Mouse (Mus musculus) limb, embryonic 12.5 days (tissue): ENCODE results near the gene Slc30a6. TPM values are rescaled to one million over a fixed set of nuclear protein-coding genes. Genes with fewer than 3 reads are reported as not detected.
A peak's percentile ranks its signal among the peaks of the same experiment; 100 is the strongest.

Experiments
- ATAC-seq: fragments of 200-750 bp; cut with Nextera tagmentation; 2 replicates; pipeline ENCODE4 v1.8.0; 2017; ENCODE audit warnings: low read depth, moderate TSS enrichment; ENCODE audit not compliant: insufficient number of reproducible peaks, insufficient read depth, low FRiP score, low TSS enrichment
- H3K27ac ChIP-seq: fragments of 300-500 bp; sonication (generic); 2 replicates; pipeline ENCODE4 v1.5.1; 2016; ENCODE audit warnings: mild to moderate bottlenecking, moderate library complexity
- H3K27me3 ChIP-seq: fragments of 300-500 bp; sonication (generic); 2 replicates; pipeline ENCODE4 v1.6.1; 2016; ENCODE audit warnings: mild to moderate bottlenecking, moderate library complexity
- H3K36me3 ChIP-seq: fragments of 300-500 bp; sonication (generic); 2 replicates; pipeline ENCODE4 v1.6.1; 2016; ENCODE audit warnings: mild to moderate bottlenecking, moderate library complexity
- H3K4me1 ChIP-seq: fragments of 300-500 bp; sonication (generic); replicated peaks from 2 replicates; pipeline ENCODE4 v1.6.1; 2016
- H3K4me2 ChIP-seq: fragments of 300-500 bp; sonication (generic); 2 replicates; pipeline ENCODE4 v1.6.1; 2016; ENCODE audit warnings: mild to moderate bottlenecking, moderate library complexity
- H3K4me3 ChIP-seq: fragments of 300-500 bp; sonication (generic); replicated peaks from 2 replicates; pipeline ENCODE4 v1.5.1; 2016; ENCODE audit warnings: mild to moderate bottlenecking
- H3K9ac ChIP-seq: fragments of 300-500 bp; sonication (generic); replicated peaks from 2 replicates; pipeline ENCODE4 v1.6.1; 2016; ENCODE audit warnings: mild to moderate bottlenecking, moderate library complexity
- H3K9me3 ChIP-seq: fragments of 300-500 bp; sonication (generic); 2 replicates; pipeline ENCODE4 v1.6.1; 2016; ENCODE audit warnings: mild to moderate bottlenecking, moderate library complexity
- WGBS: fragments of 180-500 bp; shearing (Covaris S2); methylation state at CpG from one replicate; pipeline ENCODE4 v1.1.7; 2016; 5-methylcytosine and 5-hydroxymethylcytosine counted together
- polyA plus RNA-seq: library from polyadenylated mRNA; unstranded; fragments of >200 nt; fragmentation: Nextera tagmentation; extraction: Ambion mirVana; gene quantifications from 2 replicates; pipeline ENCODE4 v1.2.1, GENCODE M21; 2016

Slc30a6 gene
- 41.0 and 41.5 TPM in 2 replicates for polyA plus RNA-seq

GRCm38 (mm10) chr17:74395383-74396065 lies at the start of gene Slc30a6:
Gene Slc30a6, plus strand, starts transcription at chr17:74395608.
- Histone ChIP-seq H3K9me3 (no peaks in the 10 kb centered on the region), H3K4me1 (peaks cover 9% of the 10 kb centered on the region; the same call in 1 of the 2 replicates), H3K27me3 (no peaks in the 10 kb centered on the region), H3K4me3 (peak within 1 kb of the TSS; percentile 92), H3K27ac (peak within 1 kb of the TSS; percentile 91), H3K36me3 (peaks cover 4% of the 10 kb centered on the region; the same call in 1 of the 2 replicates), H3K9ac (peak within 1 kb of the TSS; percentile 88), H3K4me2 (peak within 1 kb of the TSS; percentile 62)
- ATAC-seq = peak; percentile 99
- under 1% methylated on average over 41 of the region's 41 CpGs for WGBS

- Histone ChIP-seq H3K9me3 (no peaks in the 10 kb centered on the region), H3K27me3 (no peaks in the 10 kb centered on the region), H3K4me2 (no peak overlapping the region), H3K36me3 (peaks cover 81% of the 10 kb centered on the region), H3K4me1 (no peaks in the 10 kb centered on the region), H3K9ac (no peak overlapping the region), H3K4me3 (no peak overlapping the region), H3K27ac (no peak overlapping the region)
- ATAC-seq = no peak
- 93% methylated on average over 1 of the region's 1 CpGs for WGBS
These were observed 31.8 kb upstream of the Slc30a6 start for GRCm38 (mm10) chr17:74363592-74363991.

- H3K4me2 ChIP-seq = no peak overlapping the region
- H3K9me3 ChIP-seq = no peaks in the 10 kb centered on the region
- H3K27me3 ChIP-seq = no peaks in the 10 kb centered on the region
- no peak overlapping the region for H3K27ac ChIP-seq
- H3K4me3 ChIP-seq = no peak overlapping the region
- H3K4me1 ChIP-seq = no peaks in the 10 kb centered on the region
- H3K9ac ChIP-seq = no peak overlapping the region
- 88% methylated on average over 1 of the region's 1 CpGs for WGBS
- ATAC-seq = no peak
- peaks cover 83% of the 10 kb centered on the region for H3K36me3 ChIP-seq
These were observed 18.5 kb upstream of the Slc30a6 start for GRCm38 (mm10) chr17:74376916-74377315.

- H3K36me3 ChIP-seq = peaks cover 75% of the 10 kb centered on the region
- no peaks in the 10 kb centered on the region for H3K4me1 ChIP-seq
- no peaks in the 10 kb centered on the region for H3K9me3 ChIP-seq
- H3K4me2 ChIP-seq = no peak overlapping the region
- ATAC-seq = no peak
- no peaks in the 10 kb centered on the region for H3K27me3 ChIP-seq
- no peak overlapping the region for H3K27ac ChIP-seq
- no peak overlapping the region for H3K4me3 ChIP-seq
- no peak overlapping the region for H3K9ac ChIP-seq
These were observed 8.8 kb upstream of the Slc30a6 start for GRCm38 (mm10) chr17:74386657-74387056.

DNA sequence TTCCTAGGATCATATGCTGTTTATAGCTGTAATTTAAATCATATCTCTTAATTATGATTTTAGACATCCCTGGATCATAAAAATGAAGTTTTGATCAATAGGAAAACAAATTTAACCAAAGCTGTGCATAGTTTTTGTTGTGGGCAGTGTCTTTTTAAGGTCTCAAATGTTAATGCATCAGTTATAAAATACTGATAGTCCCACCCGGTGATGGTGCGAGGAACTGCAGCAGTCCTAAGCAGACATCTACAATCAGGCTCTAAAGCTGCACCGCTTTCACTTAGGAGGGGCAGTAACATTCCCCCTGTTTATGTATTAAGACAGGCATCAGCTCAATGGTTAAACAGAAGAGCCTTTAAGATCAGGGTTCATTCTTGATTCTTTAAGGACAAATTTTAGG lies 5.6 kb upstream of the Slc30a6 start:
- Histone ChIP-seq H3K4me1 (no peaks in the 10 kb centered on the region), H3K9ac (no peak overlapping the region), H3K4me3 (no peak overlapping the region), H3K4me2 (no peak overlapping the region), H3K27me3 (no peaks in the 10 kb centered on the region), H3K27ac (no peak overlapping the region), H3K9me3 (no peaks in the 10 kb centered on the region), H3K36me3 (peaks cover 43% of the 10 kb centered on the region)
- 88% methylated on average over 3 of the region's 3 CpGs for WGBS
- no peak for ATAC-seq

DNA sequence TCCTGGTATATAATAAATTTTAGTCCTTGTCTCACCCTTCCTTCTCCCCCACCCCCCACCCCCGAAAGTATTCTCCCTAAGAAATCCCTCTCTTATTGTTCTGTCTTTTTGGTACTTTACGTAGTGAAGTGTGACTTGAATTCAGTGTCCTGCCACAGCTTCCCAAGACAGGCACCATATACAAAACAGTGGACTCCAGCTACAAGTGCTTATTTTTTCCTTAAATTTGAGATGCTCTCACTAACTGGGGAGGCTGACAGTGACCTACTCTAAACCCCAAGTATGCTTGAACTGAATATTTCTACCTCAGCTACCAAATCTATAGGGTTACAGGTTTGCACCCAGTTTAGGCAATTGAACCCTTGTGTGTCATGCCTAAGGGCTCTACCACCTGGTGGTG lies 1.0 kb upstream of the Slc30a6 start:
- 83% methylated on average over 2 of the region's 2 CpGs for WGBS
- H3K4me3 ChIP-seq = peak overlapping the region; percentile 92; the same call in 1 of the 2 replicates
- ATAC-seq = no peak
- H3K27ac ChIP-seq = no peak overlapping the region
- no peak overlapping the region for H3K4me2 ChIP-seq
- H3K4me1 ChIP-seq = peaks cover 9% of the 10 kb centered on the region; the same call in 1 of the 2 replicates
- H3K36me3 ChIP-seq = peaks cover 6% of the 10 kb centered on the region; the same call in 1 of the 2 replicates
- no peaks in the 10 kb centered on the region for H3K27me3 ChIP-seq
- no peak overlapping the region for H3K9ac ChIP-seq
- no peaks in the 10 kb centered on the region for H3K9me3 ChIP-seq

- peak; percentile 26; the same call in 1 of the 2 replicates for ATAC-seq
- peak overlapping the region; percentile 92 for H3K4me3 ChIP-seq
- peak overlapping the region; percentile 88; the same call in 1 of the 2 replicates for H3K9ac ChIP-seq
- H3K4me2 ChIP-seq = peak overlapping the region; percentile 62
- peaks cover 9% of the 10 kb centered on the region; the same call in 1 of the 2 replicates for H3K4me1 ChIP-seq
- 0 out of 2 replicates have a peak overlapping the region, but pooled peaks have one; percentile 31 for H3K27ac ChIP-seq
- no peaks in the 10 kb centered on the region for H3K9me3 ChIP-seq
- WGBS = 29% methylated on average over 16 of the region's 16 CpGs
- H3K27me3 ChIP-seq = no peaks in the 10 kb centered on the region
- peaks cover 5% of the 10 kb centered on the region; the same call in 1 of the 2 replicates for H3K36me3 ChIP-seq
These were observed 553 bp upstream of the Slc30a6 start for GRCm38 (mm10) chr17:74394855-74395254.

DNA sequence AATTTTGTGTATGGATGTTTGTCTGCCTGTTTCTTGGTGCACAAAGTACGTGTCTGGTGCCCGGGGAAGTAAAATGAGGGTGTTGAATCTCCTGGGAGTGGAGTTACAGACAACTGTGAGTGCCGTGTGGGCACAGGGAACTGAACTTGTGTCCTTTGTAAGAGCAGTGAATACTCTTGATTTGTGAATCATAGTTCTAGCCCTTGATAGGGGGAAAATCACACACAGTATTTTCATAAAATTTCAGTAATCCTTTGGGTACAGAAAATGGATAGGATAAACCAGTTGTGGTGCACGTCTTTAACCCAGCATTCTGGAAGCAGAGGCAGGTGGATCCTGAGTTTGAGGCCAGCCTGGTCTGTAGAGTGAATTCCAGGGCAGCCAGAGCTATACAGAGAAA lies 1.4 kb downstream of the Slc30a6 start:
- ATAC-seq = no peak
- H3K9ac ChIP-seq = no peak overlapping the region

DNA sequence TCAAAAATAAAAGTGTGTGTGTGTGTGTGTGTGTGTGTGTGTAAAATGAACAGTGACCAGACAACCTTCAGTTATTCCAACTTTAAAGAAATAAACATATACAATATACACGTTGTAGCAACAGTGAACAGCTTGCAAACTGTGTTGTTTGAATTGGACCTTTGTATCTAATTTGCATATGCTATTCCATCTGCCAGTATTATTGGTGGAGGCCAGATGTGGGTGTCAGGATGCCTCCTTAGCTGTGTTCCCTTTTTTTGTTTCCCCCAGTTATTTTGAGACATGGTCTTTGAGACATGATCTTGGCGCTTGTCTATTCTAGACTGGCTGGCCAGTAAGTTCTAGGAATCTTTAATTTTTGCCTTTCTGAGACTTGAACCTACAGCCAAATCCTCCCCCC lies 1.8 kb downstream of the Slc30a6 start:
- Histone ChIP-seq H3K9ac (no peak overlapping the region), H3K36me3 (peaks cover 6% of the 10 kb centered on the region), H3K4me3 (no peak overlapping the region), H3K4me2 (no peak overlapping the region), H3K4me1 (peaks cover 9% of the 10 kb centered on the region; the same call in 1 of the 2 replicates), H3K27me3 (no peaks in the 10 kb centered on the region), H3K9me3 (no peaks in the 10 kb centered on the region), H3K27ac (no peak overlapping the region)
- 84% methylated on average over 2 of the region's 2 CpGs for WGBS
- ATAC-seq = no peak

More for the DNA sequence above, 1.4 kb downstream of the Slc30a6 start:
- Histone ChIP-seq H3K27me3 (no peaks in the 10 kb centered on the region), H3K36me3 (peaks cover 2% of the 10 kb centered on the region), H3K27ac (no peak overlapping the region), H3K4me2 (peak overlapping the region; percentile 62), H3K9me3 (no peaks in the 10 kb centered on the region), H3K4me1 (peaks cover 9% of the 10 kb centered on the region; the same call in 1 of the 2 replicates), H3K4me3 (peak overlapping the region; percentile 92; the same call in 1 of the 2 replicates)
- WGBS = 88% methylated on average over 4 of the region's 4 CpGs

DNA sequence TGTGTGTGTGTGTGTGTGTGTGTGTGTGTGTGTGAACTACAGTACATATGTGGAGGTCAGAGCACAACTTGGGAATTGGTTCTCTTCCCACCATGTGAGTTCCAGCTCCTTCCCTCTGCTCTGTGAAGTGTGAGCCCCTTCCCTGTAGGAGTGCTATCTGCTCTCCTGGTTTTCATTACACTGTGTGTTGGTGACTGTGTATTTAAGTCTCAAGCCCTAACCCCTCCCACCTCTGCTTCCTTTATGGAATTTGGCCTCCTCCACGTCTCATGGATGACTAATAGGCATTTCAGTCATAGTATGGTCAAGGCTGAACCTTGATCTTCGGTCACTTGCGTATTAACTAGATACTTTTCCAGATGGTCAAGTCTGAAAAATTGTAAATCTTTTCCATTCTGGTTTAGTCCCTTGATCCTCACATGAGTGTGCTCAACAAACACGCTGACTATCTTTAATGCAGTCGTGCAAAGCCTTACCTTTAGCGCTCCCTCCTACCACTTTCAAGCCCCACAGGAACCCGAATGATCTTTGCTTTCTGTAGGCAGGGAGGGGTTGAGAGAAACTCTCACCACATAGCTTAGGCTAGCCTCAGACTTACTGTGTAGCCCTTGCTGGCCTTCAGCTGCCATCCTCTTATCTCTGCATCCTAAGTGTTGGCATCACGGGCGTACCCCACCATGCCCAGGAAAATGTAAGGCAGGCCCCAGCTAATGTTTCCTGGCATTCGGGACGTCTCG lies 7.2 kb downstream of the Slc30a6 start:
- no peaks in the 10 kb centered on the region for H3K9me3 ChIP-seq
- no peak overlapping the region for H3K4me3 ChIP-seq
- ATAC-seq = no peak
- H3K36me3 ChIP-seq = peaks cover 54% of the 10 kb centered on the region
- no peak overlapping the region for H3K9ac ChIP-seq
- WGBS = 95% methylated on average over 12 of the region's 12 CpGs
- H3K4me2 ChIP-seq = no peak overlapping the region
- H3K27ac ChIP-seq = no peak overlapping the region
- no peaks in the 10 kb centered on the region for H3K4me1 ChIP-seq
- H3K27me3 ChIP-seq = no peaks in the 10 kb centered on the region

DNA sequence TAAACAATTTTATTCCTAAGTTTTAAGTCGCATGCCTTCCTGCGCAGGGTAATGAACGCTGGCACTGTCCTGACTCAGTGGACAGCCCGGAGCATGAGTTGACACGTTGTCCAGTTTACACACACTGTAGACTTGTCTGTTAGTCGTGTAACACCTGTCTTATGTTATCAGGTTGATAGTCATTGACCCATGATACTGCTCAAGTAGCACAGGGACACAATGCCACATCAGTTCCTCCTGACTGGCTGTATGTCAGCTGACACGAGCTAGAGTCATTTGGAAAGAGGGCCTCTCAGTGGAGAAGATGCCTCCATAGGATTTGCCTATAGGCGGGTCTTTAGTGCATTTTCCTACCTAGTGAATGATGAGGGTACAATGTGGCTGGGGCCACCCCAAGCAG lies 11.1 kb downstream of the Slc30a6 start:
- no peaks in the 10 kb centered on the region for H3K9me3 ChIP-seq
- H3K4me1 ChIP-seq = no peaks in the 10 kb centered on the region
- ATAC-seq = no peak
- H3K9ac ChIP-seq = no peak overlapping the region
- 90% methylated on average over 8 of the region's 8 CpGs for WGBS
- no peaks in the 10 kb centered on the region for H3K27me3 ChIP-seq
- H3K36me3 ChIP-seq = peaks cover 84% of the 10 kb centered on the region
- H3K27ac ChIP-seq = no peak overlapping the region
- no peak overlapping the region for H3K4me2 ChIP-seq
- H3K4me3 ChIP-seq = no peak overlapping the region
